Mouse (Mus musculus) cortical plate, adult 2 months (tissue): ENCODE measurements at regions not wholly inside any gene's neighbourhood (a gene's known extent, or its start where the extent isn't known, plus 50 kb on each side); places are given as distances from the start of the nearest gene placed in this dataset.

Experiments
- CTCF ChIP-seq: fragments of 200-500 bp; IDR thresholded peaks from 2 replicates; pipeline ENCODE4 v1.5.1; 2011; ENCODE audit warnings: mild to moderate bottlenecking, control low read depth, low read length; ENCODE audit not compliant: insufficient read depth; ENCODE audit errors: extremely low read depth
- POLR2A ChIP-seq: fragments of 200-500 bp; IDR thresholded peaks from 2 replicates; pipeline ENCODE4 v1.6.1; 2011; ENCODE audit warnings: mild to moderate bottlenecking, low read length, control low read depth; ENCODE audit not compliant: insufficient read depth; ENCODE audit errors: extremely low read depth

GRCm38 (mm10) chr3:52179686-52180085 lies 74.8 kb upstream of the Maml3 start:
- TF ChIP-seq POLR2A (no peak), CTCF (no peak)
